Mouse (Mus musculus) brain, embryonic 18.5 days (tissue): ENCODE data around the gene BC029722.

Experiments
- DNase-seq: peaks from one replicate; pipeline ENCODE4 v3.0.0-alpha.2; 2012; ENCODE audit warnings: low read depth, low spot score

Gene BC029722

DNA sequence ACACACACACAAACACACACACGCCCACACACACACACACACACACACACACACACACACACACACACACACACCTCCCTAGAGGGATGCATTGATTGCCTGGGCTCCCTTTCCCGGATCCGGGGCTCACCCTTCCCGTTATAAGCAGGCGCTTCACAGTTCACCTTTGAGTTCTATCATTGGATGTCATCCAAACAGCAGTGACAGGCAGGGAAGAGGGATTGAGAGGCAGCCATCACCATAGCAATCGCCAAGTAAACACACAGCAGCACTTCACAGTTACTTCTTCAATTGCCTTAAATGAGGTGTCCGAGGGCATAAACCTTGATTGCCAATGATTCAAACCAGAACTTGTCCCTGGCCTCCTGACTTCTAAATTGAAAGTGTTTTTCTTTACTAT lies 40.2 kb downstream of the BC029722 start:
- no peak for DNase-seq

DNA sequence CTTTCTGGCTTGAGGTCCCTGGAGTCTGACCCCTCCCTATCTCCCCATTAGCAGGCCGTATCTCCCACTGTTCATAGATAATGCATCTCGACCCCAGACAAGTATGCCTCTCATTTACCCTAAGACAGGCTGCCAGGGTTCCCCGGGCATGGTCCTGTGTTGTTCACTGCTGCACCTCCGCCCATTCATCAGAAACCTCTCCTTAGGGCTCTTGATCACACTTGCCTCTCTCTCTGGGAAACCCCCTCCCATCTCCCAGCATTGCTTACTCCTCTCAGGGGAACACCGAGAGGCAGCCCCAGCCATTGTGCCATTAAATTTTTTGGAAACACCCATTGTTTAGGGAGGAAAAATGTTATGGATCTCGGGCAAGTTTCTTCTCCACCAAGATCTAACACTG lies 41.2 kb downstream of the BC029722 start:
- no peak for DNase-seq

DNA sequence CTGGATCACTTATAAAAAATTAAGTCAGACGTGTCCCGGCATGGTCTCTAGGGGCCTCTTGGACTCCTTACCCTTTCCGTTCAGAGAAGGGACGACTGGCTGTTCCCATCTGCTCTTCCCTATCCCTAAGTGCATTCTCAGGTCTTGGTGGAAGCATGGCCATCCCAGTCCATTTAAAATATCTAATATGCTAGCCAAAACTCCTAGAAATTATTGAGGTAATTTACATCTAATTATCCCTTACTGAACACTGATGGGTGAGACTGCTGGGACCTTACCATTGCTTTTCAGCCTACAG lies 41.6 kb downstream of the BC029722 start:
- no peak for DNase-seq

DNA sequence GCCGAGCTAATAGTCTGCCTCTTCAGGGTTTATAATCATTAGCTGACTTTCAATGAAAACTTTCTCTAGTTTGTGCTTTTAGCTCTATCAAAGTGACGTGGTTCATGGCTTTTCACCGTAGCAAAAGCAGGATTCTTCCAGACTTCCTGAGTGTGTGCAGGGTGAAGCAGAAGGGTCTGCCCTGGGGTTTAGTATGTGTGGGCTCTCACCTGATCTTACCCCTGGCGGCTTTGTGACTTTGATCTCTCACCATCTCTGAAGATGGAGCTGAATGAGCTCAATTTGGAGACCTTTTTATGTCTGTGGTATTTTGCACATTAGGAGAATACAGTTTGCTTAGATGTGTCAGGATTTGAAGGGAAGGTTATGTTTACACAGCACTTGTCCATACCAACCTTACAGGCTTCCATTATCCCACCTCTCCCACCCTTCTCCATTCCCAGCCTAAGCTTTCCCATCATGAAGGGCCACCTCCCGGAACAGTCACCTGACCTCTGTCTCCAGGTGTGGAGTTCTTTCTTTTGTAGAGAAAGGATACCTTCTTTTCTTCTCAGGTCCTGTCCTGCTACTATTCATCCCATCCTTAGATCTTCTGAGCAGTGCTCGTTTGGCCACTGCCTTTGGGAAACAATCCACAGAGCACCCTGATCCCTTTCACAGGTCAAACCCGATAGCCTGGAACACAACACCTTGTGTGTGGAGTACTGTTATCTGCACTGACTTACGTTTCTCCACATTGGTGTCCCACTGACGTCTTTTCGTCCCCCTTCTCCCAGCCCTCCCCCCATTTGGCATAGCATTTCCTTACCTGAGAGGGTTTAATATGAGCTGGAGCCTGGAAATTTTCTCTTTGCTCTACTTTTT lies 42.2 kb downstream of the BC029722 start:
- DNase-seq: no peak

DNA sequence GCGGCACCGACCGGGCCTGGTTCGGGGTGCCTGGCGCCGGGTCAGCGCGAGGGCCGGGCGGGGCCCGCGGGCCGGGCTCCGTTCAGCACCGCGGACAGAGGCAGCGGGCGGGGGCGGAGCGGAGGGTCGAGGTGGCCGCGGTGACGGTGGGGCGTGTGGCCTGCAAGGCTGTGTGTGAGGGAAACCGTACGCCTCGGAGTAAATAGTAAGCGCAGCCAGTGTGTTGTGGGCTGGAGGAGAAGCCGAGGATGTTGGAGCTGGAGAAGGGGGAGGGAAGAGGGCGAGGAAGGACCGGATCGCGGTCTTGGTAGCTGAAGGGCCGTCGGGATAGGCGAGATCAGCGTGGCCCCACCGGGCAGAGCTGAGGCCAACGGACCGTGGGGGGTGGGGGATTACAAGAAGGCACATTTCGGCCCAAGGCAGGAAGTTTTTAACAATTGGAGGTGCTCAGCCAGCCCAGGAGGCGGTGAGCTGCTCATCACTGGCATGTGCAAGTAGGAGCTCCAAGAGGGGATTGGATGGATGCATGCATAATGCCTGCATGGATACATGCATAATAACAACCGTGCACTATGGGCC lies 43.5 kb downstream of the BC029722 start:
- peak; percentile 34 for DNase-seq

DNA sequence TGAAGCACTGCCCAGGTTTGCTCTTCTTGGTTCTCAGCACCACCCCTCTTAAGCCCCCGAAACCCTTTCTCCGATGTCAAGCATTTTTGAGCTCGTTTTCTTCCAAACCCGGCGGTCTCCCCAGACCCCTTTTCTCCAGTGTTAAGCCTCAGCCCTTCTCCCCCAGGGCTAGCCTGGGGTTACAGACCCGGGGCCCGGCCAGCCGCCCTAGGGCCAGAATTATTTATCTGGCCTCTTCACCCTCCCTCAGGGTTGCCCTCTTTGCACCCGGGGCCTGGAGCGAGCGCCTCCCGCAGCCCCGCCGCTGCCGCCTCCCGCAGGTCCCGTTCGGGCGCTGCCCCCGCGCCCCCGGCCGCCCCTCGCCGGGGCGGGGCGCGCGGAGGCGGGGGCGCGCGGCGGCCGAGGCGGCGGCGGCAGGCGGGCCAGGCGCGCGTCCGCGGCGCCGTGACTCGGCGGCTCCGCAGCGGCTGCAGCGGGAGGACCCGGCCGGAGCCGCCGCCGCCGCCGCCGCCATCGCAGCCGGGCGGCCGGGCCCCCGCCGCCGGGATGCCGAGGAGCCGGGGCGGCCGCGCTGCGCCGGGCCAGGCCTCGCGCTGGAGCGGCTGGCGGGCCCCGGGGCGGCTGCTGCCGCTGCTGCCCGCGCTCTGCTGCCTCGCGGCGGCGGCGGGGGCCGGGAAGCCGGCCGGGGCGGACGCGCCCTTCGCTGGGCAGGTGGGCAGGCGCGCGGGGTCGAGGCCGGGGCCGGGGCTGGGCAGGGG lies 44.1 kb downstream of the BC029722 start, which contains the start of gene Mmp24:
Mmp24 (plus strand) TSS at position 416 of the 758 bp plus-strand sequence.
- no peak for DNase-seq

DNA sequence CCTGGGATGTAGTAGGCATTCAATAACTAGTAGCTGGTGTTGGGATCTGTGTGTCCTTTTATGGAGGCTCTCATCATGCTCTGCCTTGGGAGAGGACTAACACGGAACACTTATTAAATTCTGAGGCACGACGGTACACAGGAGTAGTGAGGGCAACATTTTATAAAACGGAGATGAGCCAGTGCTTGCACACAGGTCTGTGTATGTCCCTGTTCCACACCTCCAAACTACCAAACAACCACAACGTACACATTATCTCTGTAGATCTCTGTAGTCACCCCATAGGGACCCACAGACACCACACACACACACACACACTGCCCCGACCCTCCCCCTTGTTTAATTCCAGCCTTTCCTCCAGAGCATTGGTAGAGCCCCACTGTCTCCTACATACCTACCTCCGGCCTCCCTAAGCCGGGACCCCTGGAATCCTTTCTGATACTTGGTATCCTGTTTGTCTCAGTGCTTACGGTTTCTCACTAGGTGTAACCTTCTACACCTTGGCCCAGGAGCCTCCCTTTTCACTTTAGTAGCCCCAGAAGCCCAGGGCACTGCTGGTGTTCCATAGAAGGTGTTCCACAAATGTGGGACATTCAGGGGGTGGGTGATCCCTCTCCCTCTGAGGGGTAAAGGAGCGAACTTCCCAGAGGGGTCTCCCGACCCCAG lies 44.8 kb downstream of the BC029722 start:
- DNase-seq: no peak

DNA sequence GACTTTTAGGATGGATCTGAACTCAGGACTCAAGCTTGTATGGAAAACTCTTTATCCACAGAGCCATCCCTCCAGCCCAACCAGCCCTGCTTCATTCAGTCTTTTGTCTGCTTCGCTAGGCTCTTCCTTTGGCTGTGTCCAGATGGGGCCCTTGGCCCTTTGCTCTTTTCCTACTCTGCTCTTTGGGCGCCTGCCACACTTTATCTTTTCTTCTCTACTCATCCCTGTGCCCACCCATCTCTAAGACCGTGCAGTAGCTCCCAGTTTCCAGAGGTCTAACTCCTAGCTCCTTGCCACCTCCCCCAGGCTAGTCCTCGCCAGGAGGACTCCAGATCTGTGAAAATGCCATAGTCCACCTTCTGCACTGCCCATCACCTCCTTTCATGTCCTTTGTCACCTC lies 45.6 kb downstream of the BC029722 start:
- no peak for DNase-seq
